Mouse (Mus musculus): ENCODE data around the gene Trim2. TPM values are rescaled to one million over a fixed set of nuclear protein-coding genes. Genes with fewer than 3 reads are reported as not detected.

The Trim2 gene
- total RNA-seq, 2 experiments from 2014 or later, result 14.7 to 15.8 TPM

DNA sequence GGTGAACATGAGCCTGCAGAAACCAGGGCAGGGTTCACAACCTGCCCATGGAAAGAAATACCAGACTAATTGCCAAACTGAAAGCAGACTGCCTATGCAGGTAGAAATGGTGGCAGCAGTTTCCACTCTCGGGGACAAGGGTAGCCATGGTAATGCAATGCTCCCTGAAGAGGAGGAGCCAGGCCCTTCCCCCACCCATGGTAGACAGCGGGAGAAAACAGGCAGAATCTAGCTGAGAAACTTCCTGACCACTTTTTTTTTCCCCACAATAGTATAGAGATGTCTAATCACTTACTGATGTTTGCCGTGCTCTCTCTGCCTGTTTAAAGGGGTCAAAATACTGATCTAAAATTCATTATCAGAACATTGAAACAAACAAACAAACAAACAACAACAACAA is 17.8 kb upstream of the Trim2 start:
- no peak for DNase-seq (ENCODE audit: low spot score in 2 of 2)

DNA sequence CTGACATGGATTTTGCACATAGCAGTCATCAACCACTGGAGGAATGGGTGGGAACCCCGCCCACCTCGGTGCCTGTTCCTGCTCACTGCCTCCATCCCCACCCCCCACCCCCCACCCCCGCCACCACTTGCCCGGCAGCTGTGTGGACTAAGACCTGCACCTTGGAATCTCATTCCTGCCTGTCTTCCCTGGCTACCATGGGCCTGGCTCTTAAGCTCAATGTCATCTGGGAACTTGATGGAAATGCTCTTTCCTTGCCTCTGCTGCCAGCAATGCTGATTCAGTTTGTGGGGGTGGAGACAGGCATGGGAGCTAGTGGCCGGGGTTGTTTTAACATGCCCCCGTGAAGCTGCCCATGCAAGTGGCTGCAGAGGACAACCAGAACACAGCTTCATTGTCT is 17.3 kb upstream of the Trim2 start:
- no peak for DNase-seq (ENCODE audit: low spot score in 2 of 2)

DNA sequence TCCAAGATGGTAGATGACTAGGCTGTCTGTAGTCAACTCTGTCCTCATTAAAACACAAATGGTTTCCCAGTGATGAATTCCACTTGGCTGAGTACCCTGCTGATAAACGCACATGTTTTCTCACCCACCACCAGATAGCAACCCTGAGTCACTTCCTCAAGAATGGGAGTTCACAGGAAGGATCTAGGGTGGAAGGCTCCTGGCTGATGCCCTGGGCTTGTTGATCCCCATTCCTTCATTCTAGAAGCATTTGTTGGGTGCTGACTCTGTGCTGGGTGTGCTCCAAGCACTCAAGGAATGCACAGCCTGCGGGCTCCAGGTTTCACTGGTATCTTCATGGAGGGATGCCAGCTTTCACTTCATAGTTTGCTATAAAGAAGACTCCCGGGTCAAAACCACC is 12.8 kb upstream of the Trim2 start:
- no peak for DNase-seq (ENCODE audit: low spot score in 2 of 2)

DNA sequence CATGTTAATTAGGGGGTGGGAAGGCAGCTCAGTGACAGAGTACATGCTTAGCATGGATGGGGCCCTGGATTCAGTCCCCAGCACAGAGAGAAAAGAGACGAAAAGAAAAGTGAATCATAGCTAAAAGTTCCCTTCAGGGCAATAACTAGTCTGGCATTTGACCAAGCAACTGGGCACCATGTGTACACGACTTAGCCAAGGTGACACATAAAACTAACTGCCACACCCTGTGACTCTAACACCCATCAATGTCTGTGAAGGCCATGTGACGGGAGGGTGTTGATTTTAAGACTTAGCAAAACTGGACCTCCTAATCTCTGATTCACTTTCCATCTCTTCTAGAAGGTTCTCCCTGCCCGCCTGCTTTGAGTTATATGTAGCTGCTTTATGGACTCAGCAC is 12.2 kb upstream of the Trim2 start:
- DNase-seq (ENCODE audit: low spot score in 2 of 2), result no peak

DNA sequence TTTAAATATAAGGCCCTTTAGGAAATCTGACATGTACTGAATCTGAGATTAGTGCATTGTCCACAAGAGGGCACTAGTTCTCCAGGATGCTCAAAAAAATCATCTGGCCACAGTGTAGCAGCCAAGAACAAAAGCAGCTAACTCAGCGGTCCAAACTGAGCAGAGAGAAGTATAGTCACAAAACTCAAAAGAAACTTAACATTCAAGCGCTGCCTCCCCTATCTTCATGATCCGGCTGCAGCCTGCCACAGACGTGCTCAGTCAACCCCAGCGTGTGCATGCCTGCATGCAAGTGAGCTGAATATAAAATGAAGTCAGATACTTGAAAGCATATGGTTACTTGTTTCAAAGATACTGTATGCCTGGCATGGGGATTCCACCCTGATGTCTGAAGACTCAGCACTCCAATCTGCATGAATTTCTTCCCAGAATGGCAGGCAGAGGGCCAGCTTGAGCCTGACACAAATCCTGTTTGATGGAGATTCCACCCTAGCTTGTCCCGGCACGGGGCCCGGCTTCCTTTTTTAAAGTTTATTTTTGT is 8.0 kb upstream of the Trim2 start:
- DNase-seq (ENCODE audit: low spot score in 2 of 2), result peak in 1 of 2 experiments; percentile 53

DNA sequence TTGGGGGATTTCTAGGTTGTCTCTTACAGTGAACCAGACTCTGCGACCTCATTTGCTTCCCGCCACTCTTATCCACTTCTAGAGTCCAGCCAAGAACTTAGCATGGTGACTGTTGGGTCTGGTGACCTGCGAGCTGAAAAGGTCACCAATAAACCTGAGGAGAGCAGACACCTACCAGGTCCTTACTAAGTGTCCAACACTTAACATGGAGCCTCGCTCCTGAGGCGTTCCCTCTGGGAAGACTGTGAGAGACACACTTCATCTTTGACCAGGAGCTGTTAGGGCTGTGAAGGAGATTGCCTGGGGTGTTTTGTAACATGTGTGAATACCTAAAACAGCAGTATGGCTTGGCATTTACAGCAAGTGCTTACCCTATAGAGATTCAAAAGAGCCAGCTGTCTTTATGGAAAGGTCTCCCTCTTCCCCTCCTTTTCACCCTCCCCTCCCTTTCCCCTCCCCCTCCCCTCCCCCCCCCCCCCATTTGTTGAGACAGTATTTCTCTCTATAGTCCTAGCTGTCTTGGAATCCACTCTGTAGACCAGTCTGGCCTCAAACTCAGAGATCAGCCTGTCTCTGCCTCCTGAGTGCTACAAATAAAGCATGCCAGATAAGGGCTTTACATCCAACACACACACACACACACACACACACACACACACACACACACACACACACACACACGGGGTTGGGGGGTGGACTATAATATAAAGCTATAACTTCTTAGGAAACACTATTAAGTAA is 7.3 kb upstream of the Trim2 start:
- DNase-seq (ENCODE audit: low spot score in 2 of 2), result no peak

DNA sequence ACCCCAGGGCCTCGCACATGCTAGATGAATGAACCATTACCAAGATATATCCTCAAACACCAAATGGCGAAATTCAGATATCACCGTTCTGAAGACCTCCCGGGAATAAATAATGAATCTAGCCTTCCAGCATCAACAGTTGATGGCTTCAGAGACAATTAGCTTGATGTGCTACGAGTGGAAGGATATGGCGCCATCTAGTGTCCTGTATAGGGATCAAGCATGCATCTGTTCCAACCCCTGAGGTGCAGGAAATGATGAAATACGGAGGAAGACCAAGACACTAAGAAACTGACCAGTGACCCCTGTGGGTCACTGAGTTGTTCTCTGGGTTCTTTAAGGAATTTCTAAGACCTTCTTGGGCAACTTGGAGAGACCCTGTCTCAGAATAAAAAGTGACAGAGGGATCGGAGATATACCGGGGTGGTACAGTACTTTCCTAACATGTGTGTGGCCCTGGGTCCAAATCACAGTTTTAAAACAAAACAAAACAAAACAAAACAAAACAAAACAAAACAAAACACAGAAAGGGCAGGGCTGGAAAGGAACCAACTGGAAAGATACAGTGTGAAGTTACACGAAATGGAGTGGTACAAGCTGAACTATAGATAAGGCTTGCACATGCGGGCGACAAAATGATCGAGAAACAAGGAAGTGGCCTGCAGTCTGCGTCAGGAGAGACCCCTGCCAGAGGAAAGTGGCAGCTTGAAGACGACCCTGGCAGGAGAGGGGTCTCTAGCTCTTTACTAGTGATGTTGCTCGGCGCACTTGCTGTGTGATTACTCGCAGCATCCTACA is 6.5 kb upstream of the Trim2 start:
- DNase-seq (ENCODE audit: low spot score in 2 of 2), result peak in 1 of 2 experiments; percentile 39

DNA sequence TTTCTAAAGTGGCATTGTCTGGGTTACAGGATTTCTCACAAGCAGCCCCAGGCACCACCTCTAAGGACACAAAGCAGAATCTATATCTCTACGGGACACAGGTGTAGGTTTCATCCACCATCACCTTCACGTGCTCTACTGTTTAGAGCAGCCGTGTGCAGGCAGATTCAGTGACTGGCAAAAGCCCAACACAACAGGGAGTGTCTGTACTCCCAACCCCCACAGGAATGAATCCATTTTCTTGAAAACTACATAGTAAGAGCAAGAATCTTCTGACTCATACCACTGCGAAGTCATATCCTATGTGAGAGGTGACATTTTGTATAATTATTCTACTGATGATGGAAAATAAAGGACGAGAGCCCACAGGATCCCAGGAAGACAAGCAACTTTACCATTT is 5.6 kb upstream of the Trim2 start:
- no peak for DNase-seq (ENCODE audit: low spot score in 2 of 2)

DNA sequence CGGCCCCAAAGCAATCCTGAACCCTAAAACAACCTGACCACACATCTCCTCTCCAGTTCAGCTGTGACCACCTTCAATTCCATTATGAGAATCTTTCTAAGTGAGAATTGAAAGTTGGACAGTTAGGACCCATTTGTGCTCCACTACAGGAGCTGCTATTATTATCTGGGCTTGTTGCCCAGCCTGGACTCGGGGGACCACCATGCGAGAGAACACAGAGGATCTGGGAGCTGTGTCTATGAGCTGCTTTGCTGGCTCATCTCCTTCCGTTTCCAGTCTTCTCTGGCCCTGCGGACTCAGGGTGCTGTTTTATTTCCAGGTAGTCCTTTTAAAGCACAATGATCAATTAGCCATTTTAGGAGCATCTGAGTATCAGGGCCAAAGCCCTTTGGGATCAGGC is 839 bp upstream of the Trim2 start:
- DNase-seq (ENCODE audit: low spot score in 2 of 2), result peak in 1 of 2 experiments; percentile 36

DNA sequence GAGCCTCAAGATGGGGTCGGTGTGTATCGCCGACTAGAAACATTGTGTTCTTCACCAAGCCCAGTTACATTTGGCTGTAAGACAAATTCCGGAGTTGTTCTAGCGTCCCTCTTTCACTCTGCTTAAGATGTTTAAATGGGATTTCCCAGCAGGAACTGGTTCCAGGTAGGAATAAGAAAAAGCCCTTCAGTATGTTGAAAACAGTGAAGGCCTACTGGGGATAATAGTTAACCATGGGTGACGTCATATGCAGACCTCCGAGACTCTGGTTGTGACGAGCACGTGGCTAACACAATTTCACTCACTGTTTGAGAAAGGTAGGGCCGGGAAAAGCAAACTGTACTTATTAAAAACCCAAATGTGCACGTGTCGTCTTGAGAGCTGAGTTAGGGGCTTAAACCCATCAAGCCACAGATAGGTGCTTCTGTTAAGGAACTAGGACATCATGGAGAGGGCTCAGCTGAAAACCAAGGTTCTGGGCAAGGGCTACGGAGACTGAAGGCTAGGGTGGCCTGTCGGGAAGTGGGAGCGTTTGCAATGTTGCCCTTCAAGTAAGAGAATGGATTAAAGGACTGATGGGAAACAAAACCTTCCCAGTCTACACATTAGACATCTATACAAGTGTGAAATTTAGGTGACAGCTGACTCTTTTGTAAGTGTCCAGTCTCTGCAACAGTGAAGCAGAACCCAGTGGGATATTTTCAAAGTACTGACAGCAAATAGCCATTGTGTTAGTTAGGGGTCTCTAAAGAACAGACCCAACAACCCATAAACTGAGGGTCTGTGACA is 761 bp downstream of the Trim2 start:
- no peak for DNase-seq (ENCODE audit: low spot score in 2 of 2)

DNA sequence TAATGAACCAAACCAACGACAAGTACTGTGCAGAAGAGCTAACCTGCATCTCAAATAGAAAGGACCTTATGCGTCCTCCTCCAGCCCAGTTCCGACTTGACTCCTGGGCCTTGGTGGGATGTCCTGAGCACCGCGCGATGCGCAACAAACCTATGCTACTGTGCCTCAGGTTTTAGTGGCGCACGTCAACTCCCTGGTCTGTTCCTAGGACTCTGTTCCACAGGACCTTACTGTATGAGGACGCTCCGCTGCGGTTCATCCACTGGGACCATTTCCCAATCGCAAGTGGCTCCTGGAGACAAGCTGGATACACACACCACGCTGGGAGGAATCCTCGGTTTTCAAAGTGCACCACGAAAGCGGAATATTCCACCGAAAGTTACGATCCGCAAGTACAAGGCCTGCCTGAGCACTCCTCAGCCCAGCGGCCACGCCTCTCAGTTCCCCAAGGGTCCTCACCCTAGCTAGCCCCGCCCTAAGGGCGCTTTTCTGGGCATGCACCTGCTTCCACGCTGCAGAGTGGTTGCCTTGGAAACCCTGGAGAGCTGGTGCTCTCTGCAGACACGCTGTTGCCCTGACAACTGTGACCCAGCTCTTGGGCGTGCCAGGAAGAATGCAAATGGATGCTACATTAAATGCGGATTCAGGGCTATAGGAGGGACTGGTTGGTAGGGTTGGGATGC is 1.5 kb downstream of the Trim2 start:
- peak in 1 of 2 experiments; percentile 26 for DNase-seq (ENCODE audit: low spot score in 2 of 2)

DNA sequence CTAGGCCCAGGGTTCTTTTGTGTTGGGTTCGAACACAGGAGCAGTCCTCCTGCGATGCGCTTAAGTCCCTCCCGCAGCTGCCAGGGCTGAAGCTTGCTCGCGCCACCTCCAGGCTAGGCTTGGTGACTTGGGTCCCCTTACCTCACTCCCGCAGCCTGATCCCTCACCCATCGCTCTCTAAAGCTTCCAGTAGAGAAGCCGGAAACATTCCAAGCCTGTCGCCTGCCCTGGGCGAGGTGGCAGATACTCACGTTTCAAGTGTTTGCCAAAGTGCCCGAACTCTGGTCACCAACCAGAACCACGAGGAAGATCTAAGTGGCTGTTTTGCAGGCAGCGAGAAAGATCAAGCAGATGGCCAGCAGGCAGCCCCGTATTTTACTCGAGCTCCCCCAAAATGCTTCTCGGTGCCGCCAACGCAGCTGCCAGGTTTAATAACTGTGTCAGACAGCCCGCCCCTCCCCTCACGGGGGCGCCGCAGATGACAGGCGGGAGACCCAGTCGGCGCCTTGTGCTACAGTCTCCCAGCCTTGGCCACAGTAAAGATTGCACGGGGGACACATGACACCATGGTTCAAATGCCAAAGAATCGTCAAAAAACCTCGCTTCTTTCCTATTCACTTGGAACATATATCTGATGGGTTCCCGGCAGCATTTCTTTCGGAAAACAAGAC is 2.2 kb downstream of the Trim2 start:
- peak in 1 of 2 experiments; percentile 33 for DNase-seq (ENCODE audit: low spot score in 2 of 2)

DNA sequence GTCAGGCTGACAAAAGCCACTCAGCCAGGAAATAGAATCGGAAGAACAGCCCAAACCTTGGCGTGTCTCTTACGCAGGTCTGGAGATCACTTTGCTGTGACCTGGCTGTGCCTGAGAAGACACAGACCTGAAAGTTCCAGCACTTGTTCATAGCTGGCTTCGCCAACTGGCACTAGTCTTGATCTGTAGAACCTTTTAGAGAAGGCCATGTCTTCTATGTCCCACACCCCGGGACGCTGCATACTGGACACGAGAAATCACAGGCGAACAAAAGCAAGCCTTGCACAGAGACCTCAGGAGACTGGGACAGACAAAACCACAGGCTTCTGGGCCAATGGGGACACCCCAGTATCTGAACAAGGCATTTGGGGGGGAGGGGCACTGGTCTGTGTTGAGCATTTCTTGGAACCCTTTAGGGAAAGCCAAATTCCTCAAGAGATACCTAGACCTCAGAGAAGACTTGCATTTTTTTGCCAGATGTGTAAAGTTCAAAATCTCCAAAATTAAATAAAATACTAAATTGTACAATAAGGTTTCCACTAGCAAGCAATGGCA is 3.2 kb downstream of the Trim2 start:
- DNase-seq (ENCODE audit: low spot score in 2 of 2), result no peak

DNA sequence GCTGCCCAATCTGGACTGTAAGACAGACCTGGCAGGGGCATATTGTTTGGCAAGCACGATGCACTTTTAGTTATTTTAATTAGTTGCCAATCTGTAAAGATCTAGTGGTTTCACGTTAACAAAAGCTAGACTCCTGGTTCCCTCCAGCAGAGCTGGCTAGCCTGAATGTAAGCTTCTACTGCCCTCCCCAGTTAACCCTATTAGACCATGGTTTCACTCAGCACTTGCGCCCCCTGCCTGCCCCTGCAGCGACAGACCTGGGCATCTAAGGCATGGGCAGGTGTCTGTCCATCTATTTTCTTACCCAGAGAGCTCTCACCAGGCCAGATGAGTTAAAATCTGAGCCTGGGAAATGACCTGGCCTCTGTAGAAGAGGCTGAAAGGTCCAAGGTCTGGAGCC is 4.4 kb downstream of the Trim2 start:
- DNase-seq (ENCODE audit: low spot score in 2 of 2), result no peak

DNA sequence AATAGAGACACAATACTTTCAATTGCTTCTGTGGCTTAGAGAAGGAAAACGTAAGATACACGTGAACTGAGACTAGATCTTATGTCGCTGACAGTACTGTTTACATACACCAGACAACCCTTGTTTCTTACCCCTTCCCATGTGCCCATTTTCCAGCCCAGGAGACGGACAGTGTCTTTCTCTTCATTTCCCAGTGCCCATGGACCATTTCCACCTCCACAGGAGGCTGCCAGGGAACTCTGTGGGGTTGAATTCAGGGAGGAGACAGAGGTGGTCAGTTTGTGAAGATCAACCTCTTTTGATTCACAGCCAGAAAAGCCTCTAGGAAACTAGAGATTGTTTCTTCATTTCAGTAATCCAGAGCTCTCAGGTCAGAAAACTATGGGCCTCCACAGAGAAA is 5.0 kb downstream of the Trim2 start:
- DNase-seq (ENCODE audit: low spot score in 2 of 2), result no peak

DNA sequence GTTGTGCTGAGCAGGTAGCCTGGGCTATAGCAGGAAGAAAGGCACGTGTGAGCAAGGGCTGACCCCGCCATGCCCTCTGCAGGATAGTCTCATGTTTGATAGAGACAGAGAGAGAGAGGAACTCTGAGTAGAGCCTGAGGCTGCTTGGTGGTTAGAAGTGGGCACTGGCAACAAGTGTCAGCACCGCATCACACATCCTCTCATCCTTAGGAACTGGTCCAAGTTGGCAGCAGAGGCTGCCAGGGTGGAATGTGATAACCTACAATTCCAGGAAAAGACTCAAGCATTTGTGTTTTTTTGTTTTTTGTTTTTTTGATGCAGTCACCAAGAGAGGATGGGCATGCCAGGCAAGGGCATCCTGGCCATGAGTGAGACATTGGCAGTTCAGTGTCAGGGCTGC is 8.5 kb downstream of the Trim2 start:
- no peak for DNase-seq (ENCODE audit: low spot score in 2 of 2)

DNA sequence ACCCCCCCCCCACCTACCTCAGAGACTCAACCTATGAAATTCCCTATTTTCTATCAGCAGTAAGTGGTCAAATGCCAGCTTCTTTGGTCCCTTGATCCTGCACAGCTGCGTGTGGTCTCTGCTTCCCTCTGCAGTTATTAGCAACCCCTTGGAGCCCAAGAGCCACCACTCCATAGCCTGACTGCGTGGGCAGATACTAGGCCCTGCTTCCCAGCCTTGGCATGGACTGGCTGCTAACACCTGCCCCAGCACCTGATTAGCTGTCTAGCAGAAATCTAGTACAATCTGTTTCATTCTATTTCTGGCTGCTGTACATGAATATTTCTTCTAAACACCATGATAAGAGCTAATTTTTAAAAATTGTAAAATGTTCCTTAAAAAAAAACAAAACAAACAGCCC is 10.0 kb downstream of the Trim2 start:
- DNase-seq (ENCODE audit: low spot score in 2 of 2), result no peak

DNA sequence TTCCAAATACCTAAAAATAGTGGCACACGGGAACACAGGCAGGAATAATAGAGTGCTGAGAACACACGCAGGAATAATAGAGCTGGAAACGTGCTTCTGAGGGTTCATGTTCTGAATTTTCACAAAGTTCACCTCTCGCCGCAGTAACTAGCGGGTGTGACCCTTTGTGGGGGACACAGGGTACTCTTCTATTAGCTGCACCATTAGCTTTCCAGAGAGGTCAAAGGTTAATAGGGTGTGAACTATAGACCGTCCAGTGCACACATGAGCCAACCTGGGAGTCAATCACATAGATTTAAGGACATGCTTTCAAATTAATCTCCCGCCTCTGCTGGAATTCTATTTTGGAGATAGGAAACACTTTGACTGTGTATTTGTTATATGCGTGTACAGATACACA is 11.9 kb downstream of the Trim2 start:
- no peak for DNase-seq (ENCODE audit: low spot score in 2 of 2)

DNA sequence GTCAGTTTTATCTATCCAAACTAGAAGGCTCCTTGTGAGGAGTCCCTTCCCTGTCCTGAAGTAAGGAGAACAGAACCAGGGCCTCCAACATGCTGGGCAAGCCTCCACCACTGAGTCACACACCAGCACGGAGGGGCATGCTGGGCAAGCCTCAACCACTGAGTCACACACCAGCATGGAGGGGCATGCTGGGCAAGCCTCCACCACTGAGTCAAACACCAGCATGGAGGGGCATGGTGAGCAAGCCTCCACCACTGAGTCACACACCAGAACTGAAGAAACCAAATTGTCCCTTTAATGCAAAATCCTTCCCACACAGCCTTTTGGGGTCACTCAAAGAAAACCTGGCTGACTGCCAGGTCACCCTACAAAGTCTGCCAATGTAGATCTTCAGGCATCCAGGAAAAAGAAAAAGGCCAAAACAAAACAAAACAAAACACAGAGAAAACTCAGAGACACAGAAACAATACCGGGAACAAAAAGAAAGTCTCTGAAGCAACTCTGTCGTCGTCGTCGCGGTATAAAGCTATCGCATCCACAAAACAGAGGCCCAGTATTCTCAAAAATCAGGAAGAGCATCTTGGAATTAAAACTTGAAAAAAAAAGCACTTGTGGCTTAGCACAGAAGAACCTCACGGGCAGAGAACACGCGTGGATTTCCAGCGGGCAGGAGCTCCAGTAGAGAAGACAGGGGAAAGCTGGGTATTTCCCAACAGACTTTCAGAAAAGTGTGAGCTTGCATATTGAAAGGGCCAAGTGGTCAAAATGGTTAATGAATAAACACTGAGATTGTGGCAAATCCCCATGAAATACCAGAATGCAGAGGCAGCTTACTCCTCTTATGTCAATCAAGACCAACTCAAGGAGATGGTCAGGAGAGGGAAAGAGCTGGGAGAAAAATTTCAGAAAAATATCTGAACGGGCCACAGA is 12.7 kb downstream of the Trim2 start:
- no peak for DNase-seq (ENCODE audit: low spot score in 2 of 2)
